Mouse (Mus musculus): Measurements from ENCODE around the gene Tgm6.

GRCm38 (mm10) chr2:130200961-130201360 lies 88.7 kb downstream of the Tgm6 start:
- no peak for TF ChIP-seq GATA1 (IDR thresholded peaks at IDR 0.05; ENCODE audit: borderline replicate concordance, low read length)
- TF ChIP-seq FLI1 (IDR thresholded peaks at IDR 0.05; ENCODE audit: low read length), result no peak

All from megakaryocyte, embryonic 14.5 days (primary cell).